Mouse (Mus musculus) layer of hippocampus, adult 8-10 months (tissue): ENCODE measurements around the gene Steap4. TPM values are rescaled to one million over a fixed set of nuclear protein-coding genes. Genes with fewer than 3 reads are reported as not detected.
"Not testable (repeated sequence)": the region's sequence is repeated elsewhere in the genome, so short reads cannot be mapped to it uniquely, and the experiment has no call there.

ENCODE experiments used
- DNase-seq, 2 experiments: peaks; one replicate each; pipeline ENCODE4 v3.0.0; 2022; ENCODE audit warnings: low spot score in 2 of 2
- total RNA-seq, 4 experiments: library from RNA; stranded (reverse); gene quantifications; 2 replicates each; pipeline ENCODE4 v1.2.4; 2022

Gene Steap4
- under 1 TPM in 3 of 4 experiments, not detected in 1; 0.19 to 0.43 (median 0.31) TPM for total RNA-seq

- DNase-seq: no peak
Measured at GRCm38 (mm10) chr5:7960176-7960575, at the start of gene Steap4. Gene Steap4 (plus strand): TSS chr5:7960457.

GRCm38 (mm10) chr5:7911975-7912374, 48.3 kb upstream of the Steap4 start:
- DNase-seq: no peak

GRCm38 (mm10) chr5:7917501-7918295, 42.6 kb upstream of the Steap4 start:
- DNase-seq: peak; percentile 18 to 23

GRCm38 (mm10) chr5:7918296-7918579, 42.0 kb upstream of the Steap4 start:
- no peak for DNase-seq

- no peak for DNase-seq
Measured at GRCm38 (mm10) chr5:7919681-7920080, 40.6 kb upstream of the Steap4 start.

GRCm38 (mm10) chr5:7922751-7923150, 37.5 kb upstream of the Steap4 start:
- DNase-seq: no peak

- no peak for DNase-seq
Measured at GRCm38 (mm10) chr5:7923666-7924065, 36.6 kb upstream of the Steap4 start.

GRCm38 (mm10) chr5:7932234-7933221, 27.7 kb upstream of the Steap4 start:
- DNase-seq: no peak

- DNase-seq: not testable (repeated sequence)
Measured at GRCm38 (mm10) chr5:7933495-7933894, 26.8 kb upstream of the Steap4 start.

GRCm38 (mm10) chr5:7933933-7934675, 26.2 kb upstream of the Steap4 start:
- no peak for DNase-seq

- no peak for DNase-seq
Measured at GRCm38 (mm10) chr5:7954838-7955237, 5.4 kb upstream of the Steap4 start.

- no peak for DNase-seq
Measured at GRCm38 (mm10) chr5:7955371-7955966, 4.8 kb upstream of the Steap4 start.

- no peak for DNase-seq
Measured at GRCm38 (mm10) chr5:7958061-7958460, 2.2 kb upstream of the Steap4 start.

- DNase-seq: no peak
Measured at GRCm38 (mm10) chr5:7959286-7959685, 971 bp upstream of the Steap4 start.

- DNase-seq: no peak
Measured at GRCm38 (mm10) chr5:7961113-7961512, 856 bp downstream of the Steap4 start.

GRCm38 (mm10) chr5:7965281-7965680, 5.0 kb downstream of the Steap4 start:
- peak; percentile 13 to 68 for DNase-seq

- DNase-seq: no peak
Measured at GRCm38 (mm10) chr5:7968152-7968551, 7.9 kb downstream of the Steap4 start.

- DNase-seq: no peak
Measured at GRCm38 (mm10) chr5:7972266-7972665, 12.0 kb downstream of the Steap4 start.

- no peak for DNase-seq
Measured at GRCm38 (mm10) chr5:7974522-7975197, 14.4 kb downstream of the Steap4 start.

- DNase-seq: no peak
Measured at GRCm38 (mm10) chr5:7980586-7980985, 20.3 kb downstream of the Steap4 start.

- no peak for DNase-seq
Measured at GRCm38 (mm10) chr5:7987962-7988361, 27.7 kb downstream of the Steap4 start.
